Mouse (Mus musculus) midbrain, embryonic 13.5 days (tissue): Measurements from ENCODE around the gene Olfr16. TPM values are rescaled to one million over a fixed set of nuclear protein-coding genes. Genes with fewer than 3 reads are reported as not detected.

Experiments used
- ATAC-seq: fragments of 200-750 bp; cut with Nextera tagmentation; 2 replicates; pipeline ENCODE4 v1.8.0; 2017; ENCODE audit warnings: mild to moderate bottlenecking, moderate TSS enrichment, moderate library complexity
- H3K27ac ChIP-seq: fragments of 300-500 bp; sonication (generic); 2 replicates; pipeline ENCODE4 v1.5.1; 2015; ENCODE audit warnings: inconsistent platforms, mild to moderate bottlenecking, moderate library complexity
- H3K27me3 ChIP-seq: fragments of 300-500 bp; sonication (generic); 2 replicates; pipeline ENCODE4 v1.6.1; 2015; ENCODE audit warnings: mild to moderate bottlenecking, inconsistent platforms
- H3K36me3 ChIP-seq: fragments of 300-500 bp; sonication (generic); 2 replicates; pipeline ENCODE4 v1.6.1; 2015; ENCODE audit warnings: mild to moderate bottlenecking, inconsistent platforms
- H3K4me1 ChIP-seq: fragments of 300-500 bp; sonication (generic); replicated peaks from 2 replicates; pipeline ENCODE4 v1.6.1; 2015; ENCODE audit warnings: inconsistent platforms
- H3K4me2 ChIP-seq: fragments of 300-500 bp; sonication (generic); replicated peaks from 2 replicates; pipeline ENCODE4 v1.6.1; 2015; ENCODE audit warnings: moderate library complexity, mild to moderate bottlenecking, inconsistent platforms
- H3K4me3 ChIP-seq: fragments of 300-500 bp; sonication (generic); replicated peaks from 2 replicates; pipeline ENCODE4 v1.5.1; 2015; ENCODE audit warnings: mild to moderate bottlenecking, inconsistent platforms
- H3K9ac ChIP-seq: fragments of 300-500 bp; sonication (generic); replicated peaks from 2 replicates; pipeline ENCODE4 v1.6.1; 2015; ENCODE audit warnings: mild to moderate bottlenecking, inconsistent platforms
- H3K9me3 ChIP-seq: fragments of 300-500 bp; sonication (generic); 2 replicates; pipeline ENCODE4 v1.6.1; 2016; ENCODE audit warnings: mild to moderate bottlenecking, inconsistent platforms
- WGBS: fragments of 180-500 bp; shearing (Covaris S2); methylation state at CpG from one replicate; pipeline ENCODE4 v1.1.7; 2015; 5-methylcytosine and 5-hydroxymethylcytosine counted together
- polyA plus RNA-seq: library from polyadenylated mRNA; unstranded; fragments of >200 nt; fragmentation: Nextera tagmentation; extraction: Ambion mirVana; gene quantifications from 2 replicates; pipeline ENCODE4 v1.2.1, GENCODE M21; 2015

Gene Olfr16
- polyA plus RNA-seq: not detected in 2 replicates

DNA sequence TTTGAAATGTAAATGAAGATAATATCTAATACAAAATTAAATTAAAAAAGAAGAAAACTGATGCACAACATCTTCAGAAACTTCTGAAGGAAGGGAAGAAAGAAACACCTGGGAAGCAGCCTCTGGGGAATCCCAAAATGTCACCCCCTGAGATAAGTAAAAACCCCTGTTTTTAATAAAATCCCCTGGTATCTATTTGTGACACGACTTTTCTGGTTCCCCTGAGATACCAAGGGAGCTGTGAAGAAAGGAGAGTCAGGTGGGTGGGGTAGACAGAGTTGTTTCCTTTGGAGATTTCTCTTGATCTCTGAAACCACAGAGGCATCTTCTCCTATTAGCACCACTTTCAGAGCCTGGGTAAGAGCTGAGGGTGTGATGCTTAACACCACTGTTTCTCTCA, at the start of gene Olfr16:
Olfr16 (plus strand) TSS at position 250 of the 400 bp plus-strand sequence.
- Histone ChIP-seq H3K4me1 (no peaks in the 10 kb centered on the region), H3K36me3 (no peaks in the 10 kb centered on the region), H3K4me3 (no peak within 1 kb of the TSS), H3K27ac (no peak within 1 kb of the TSS), H3K4me2 (no peak within 1 kb of the TSS), H3K9me3 (no peaks in the 10 kb centered on the region), H3K9ac (no peak within 1 kb of the TSS), H3K27me3 (no peaks in the 10 kb centered on the region)
- 75% methylated on average over 1 of the region's 1 CpGs for WGBS
- ATAC-seq: no peak

DNA sequence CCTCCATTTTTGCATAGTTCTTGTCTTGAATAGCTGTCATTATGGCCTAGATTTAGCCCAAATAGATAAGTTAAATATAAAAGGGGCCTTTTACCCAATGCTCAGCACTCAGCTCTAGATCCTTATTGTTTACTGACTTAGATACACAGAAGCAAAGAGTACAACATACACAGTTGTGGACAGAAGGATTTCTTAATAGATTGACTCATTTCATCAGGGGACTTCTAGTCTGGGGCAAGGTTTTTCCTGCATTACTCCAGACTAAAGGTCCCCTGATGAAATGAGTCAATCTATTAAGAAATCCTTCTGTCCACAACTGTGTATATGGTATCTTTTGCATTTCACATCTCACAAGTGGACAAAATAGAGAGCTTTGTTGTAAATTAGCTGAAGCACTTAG, 46.9 kb upstream of the Olfr16 start:
- no peak overlapping the region for H3K4me3 ChIP-seq
- no peak overlapping the region for H3K9ac ChIP-seq
- no peak for ATAC-seq
- no peaks in the 10 kb centered on the region for H3K4me1 ChIP-seq
- H3K4me2 ChIP-seq: no peak overlapping the region
- H3K36me3 ChIP-seq: no peaks in the 10 kb centered on the region
- H3K9me3 ChIP-seq: no peaks in the 10 kb centered on the region
- H3K27me3 ChIP-seq: no peaks in the 10 kb centered on the region
- H3K27ac ChIP-seq: no peak overlapping the region

DNA sequence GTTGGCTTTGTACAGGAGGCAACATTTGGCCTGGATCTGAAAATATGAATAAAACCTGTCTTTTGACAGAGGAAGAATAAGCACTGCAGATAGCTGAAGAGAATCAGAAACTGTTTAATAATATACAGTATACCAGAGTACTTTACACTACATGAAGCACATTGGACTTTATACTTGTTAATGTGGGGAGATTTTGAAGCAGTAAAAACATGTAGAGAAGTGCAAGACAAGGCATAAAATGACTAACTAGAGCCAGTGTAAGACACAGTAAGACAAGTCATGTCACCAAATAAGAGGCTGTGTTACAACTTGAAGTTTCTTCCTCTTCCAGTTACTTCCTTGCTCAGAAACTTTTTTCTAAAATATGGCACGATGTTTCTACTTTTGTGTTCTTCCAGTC, 33.1 kb upstream of the Olfr16 start:
- WGBS: 82% methylated on average over 1 of the region's 1 CpGs

DNA sequence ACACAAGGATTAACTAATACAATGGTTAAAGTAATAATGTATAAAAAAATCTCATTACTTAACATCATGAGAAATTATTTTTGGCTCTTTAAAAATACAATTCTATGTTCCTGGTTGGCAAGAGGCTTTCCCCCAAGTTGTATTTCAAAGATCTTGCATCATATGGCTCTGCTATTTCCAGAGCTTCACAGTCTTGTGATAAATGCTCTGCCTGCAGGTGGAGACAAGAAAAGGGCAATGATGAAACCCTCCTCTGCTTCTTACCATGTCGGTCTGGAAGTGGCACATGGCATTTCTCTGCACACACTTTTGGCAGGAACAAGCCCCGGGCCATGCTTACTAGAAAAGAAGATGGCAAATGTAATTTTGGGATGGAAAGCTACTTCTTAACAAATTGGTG, 31.8 kb upstream of the Olfr16 start:
- no peaks in the 10 kb centered on the region for H3K4me1 ChIP-seq
- H3K36me3 ChIP-seq: no peaks in the 10 kb centered on the region
- H3K4me2 ChIP-seq: no peak overlapping the region
- no peaks in the 10 kb centered on the region for H3K9me3 ChIP-seq
- no peaks in the 10 kb centered on the region for H3K27me3 ChIP-seq
- ATAC-seq: no peak
- H3K9ac ChIP-seq: no peak overlapping the region
- no peak overlapping the region for H3K27ac ChIP-seq
- WGBS: 90% methylated on average over 2 of the region's 2 CpGs
- no peak overlapping the region for H3K4me3 ChIP-seq

More for the DNA sequence above, 33.1 kb upstream of the Olfr16 start:
- Histone ChIP-seq H3K9ac (no peak overlapping the region), H3K4me2 (no peak overlapping the region), H3K36me3 (no peaks in the 10 kb centered on the region), H3K4me3 (no peak overlapping the region), H3K27me3 (no peaks in the 10 kb centered on the region), H3K4me1 (no peaks in the 10 kb centered on the region), H3K9me3 (no peaks in the 10 kb centered on the region), H3K27ac (no peak overlapping the region)
- ATAC-seq: no peak

DNA sequence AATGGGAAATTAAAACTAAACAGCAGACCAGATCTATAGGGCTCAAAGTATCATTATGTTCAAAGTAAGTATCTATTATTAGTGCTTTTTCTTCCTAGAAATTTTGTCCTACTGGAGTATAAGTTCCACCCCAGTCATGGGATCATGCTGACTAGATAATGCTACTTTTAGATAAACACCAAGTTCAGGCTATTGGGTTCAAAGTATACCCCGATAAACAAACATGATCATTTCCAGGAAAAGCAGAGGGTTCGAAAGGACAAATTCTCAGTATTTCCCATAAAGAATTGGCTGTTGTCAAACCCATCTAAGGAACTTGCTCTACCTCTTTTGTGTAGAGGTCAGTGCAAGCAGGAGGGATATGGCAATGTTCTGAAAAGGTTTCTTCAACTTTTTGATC, 18.0 kb upstream of the Olfr16 start:
- Histone ChIP-seq H3K27ac (no peak overlapping the region), H3K4me3 (no peak overlapping the region), H3K36me3 (no peaks in the 10 kb centered on the region), H3K9ac (no peak overlapping the region), H3K4me1 (no peaks in the 10 kb centered on the region), H3K27me3 (no peaks in the 10 kb centered on the region), H3K9me3 (no peaks in the 10 kb centered on the region), H3K4me2 (no peak overlapping the region)
- no peak for ATAC-seq
- WGBS: 97% methylated on average over 2 of the region's 2 CpGs

DNA sequence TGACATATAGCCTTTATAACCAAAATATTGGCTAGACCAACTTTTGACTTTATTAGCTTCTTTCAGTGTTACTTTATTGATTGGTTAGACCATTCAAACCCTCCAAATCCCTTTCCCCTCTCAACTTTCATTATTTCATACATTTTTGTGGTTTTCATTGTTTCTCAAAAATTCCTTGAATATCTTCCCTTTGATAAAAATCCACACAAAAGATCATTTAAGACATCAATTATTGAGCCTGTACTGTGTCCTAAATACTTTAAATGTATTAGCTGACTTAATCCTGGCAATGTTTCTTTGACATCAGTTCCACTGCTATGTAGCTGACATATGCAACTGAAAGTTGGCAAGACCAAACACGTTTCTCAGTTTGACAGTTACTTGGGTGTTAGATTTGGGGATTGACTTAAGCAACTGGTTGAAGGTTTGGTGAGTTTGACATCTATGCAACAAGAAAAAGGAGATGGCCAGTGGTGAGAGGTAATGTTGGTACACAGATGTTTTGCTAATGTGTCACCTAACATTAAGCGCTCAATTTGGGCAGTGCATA, 1.0 kb downstream of the Olfr16 start:
- H3K9me3 ChIP-seq: no peaks in the 10 kb centered on the region
- no peak for ATAC-seq
- no peaks in the 10 kb centered on the region for H3K4me1 ChIP-seq
- no peak overlapping the region for H3K4me2 ChIP-seq
- no peak overlapping the region for H3K4me3 ChIP-seq
- 79% methylated on average over 2 of the region's 2 CpGs for WGBS
- H3K36me3 ChIP-seq: no peaks in the 10 kb centered on the region
- no peak overlapping the region for H3K9ac ChIP-seq
- no peak overlapping the region for H3K27ac ChIP-seq
- H3K27me3 ChIP-seq: no peaks in the 10 kb centered on the region

DNA sequence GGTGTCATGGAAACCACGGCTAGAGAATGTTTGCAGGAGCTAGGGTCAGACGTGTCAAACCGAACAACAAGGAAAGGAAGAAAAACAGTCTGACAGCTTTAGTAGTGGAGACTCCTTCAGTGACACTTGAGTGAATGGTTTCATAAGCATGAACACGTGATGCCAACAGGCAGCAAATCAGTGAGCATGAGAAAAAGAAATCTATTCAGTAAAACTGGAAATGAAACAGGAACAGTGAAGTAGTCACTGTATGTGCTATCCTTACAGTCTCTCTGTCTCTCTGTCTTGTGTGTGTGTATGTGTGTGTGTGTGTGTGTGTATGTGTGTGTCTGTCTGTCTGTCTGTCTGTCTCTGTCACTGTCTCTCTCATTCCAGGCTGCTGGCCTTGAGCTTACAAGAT, 5.2 kb downstream of the Olfr16 start:
- Histone ChIP-seq H3K36me3 (no peaks in the 10 kb centered on the region), H3K4me1 (no peaks in the 10 kb centered on the region), H3K4me3 (no peak overlapping the region), H3K4me2 (no peak overlapping the region), H3K27ac (no peak overlapping the region), H3K9me3 (no peaks in the 10 kb centered on the region), H3K27me3 (no peaks in the 10 kb centered on the region), H3K9ac (no peak overlapping the region)
- no peak for ATAC-seq
- 63% methylated on average over 4 of the region's 4 CpGs for WGBS

DNA sequence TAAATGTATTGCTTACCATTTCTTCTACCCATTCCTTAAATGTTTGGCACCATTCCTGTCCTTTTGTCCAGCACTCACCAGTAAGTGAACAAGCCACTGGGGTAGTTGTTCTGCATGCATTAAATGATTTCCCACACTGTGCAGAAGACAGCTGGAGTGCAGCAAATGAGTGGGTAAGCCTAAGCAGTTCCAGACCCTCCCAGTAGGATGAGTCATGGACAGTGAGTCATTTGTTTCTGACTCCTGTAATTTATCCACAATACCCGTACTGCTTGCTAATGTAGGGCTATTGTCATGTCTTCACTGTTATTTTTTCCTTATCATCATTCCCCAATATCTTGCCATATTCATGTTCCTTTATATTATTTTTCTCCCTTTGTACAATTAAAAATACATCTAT, 10.2 kb downstream of the Olfr16 start:
- no peak overlapping the region for H3K4me3 ChIP-seq
- H3K4me1 ChIP-seq: no peaks in the 10 kb centered on the region
- no peaks in the 10 kb centered on the region for H3K9me3 ChIP-seq
- 88% methylated on average over 1 of the region's 1 CpGs for WGBS
- ATAC-seq: no peak
- no peak overlapping the region for H3K4me2 ChIP-seq
- H3K36me3 ChIP-seq: no peaks in the 10 kb centered on the region
- H3K9ac ChIP-seq: no peak overlapping the region
- H3K27ac ChIP-seq: no peak overlapping the region
- H3K27me3 ChIP-seq: no peaks in the 10 kb centered on the region

DNA sequence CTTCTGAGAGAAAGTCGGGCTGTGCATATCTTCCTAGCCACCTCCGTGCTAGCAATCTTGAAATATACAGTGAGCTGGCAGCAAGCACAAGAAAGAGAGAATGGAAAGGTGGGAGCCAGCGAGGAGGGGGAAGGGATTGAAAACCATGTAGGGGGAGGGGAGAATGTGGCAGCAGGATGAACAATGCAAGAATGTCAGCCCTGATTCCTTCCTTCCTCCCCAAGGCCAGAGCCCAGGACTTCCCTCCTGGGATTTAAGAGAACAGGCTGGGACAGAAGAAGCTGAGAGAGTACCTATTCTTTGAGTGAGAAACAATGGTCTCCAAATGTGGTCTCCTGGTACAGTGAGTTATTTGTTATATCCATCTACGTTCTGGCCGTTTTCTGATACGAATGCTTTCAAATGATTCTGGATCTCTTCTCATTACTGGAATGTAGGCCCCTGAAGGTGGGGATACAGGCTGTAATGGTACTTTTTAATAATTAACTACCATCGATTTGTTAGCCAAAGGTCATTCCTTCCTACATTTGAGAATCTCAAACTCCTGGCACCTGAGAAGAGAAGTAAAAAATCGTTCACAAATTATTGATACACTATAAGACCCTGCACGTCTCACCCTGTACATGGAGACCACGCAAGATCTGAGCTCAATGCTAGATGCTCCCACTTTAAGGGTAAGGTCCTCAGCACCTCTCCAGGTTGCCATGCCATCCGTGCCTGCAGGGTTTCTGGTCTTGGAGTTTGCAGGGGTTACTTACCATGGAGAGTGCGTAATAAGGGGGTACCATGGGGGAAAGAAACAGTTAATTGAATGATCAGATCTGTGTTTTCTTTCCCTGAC, 39.8 kb downstream of the Olfr16 start:
- Histone ChIP-seq H3K4me1 (0 out of 2 replicates have a peak, but pooled peaks cover 5% of the 10 kb centered on the region), H3K27me3 (no peaks in the 10 kb centered on the region), H3K36me3 (no peaks in the 10 kb centered on the region), H3K4me3 (no peak overlapping the region), H3K27ac (no peak overlapping the region), H3K4me2 (no peak overlapping the region), H3K9ac (no peak overlapping the region), H3K9me3 (no peaks in the 10 kb centered on the region)
- 79% methylated on average over 12 of the region's 12 CpGs for WGBS
- ATAC-seq: no peak

DNA sequence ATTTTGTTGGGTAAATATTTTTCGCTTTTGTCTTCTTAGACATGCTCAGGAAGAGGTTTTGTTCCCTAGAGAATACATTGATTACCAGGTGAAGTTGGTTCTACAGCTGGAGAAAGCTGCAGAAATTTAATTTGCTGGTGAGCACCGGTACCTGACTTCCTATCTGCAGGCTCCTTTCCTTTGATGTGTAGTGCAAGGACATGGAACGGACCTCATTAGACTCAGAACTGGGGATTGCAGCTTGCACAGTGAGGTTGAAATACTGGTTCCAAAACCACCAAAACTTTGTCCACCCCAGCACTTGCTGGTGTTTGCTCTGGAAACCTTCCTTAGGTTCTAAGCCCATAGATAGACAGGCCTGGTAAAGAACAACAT, 40.4 kb downstream of the Olfr16 start:
- Histone ChIP-seq H3K4me3 (no peak overlapping the region), H3K27me3 (no peaks in the 10 kb centered on the region), H3K9me3 (no peaks in the 10 kb centered on the region), H3K9ac (no peak overlapping the region), H3K4me1 (0 out of 2 replicates have a peak, but pooled peaks cover 5% of the 10 kb centered on the region), H3K4me2 (no peak overlapping the region), H3K27ac (no peak overlapping the region), H3K36me3 (no peaks in the 10 kb centered on the region)
- WGBS: 86% methylated on average over 3 of the region's 3 CpGs
- no peak for ATAC-seq
